In the genomic region with DNA sequence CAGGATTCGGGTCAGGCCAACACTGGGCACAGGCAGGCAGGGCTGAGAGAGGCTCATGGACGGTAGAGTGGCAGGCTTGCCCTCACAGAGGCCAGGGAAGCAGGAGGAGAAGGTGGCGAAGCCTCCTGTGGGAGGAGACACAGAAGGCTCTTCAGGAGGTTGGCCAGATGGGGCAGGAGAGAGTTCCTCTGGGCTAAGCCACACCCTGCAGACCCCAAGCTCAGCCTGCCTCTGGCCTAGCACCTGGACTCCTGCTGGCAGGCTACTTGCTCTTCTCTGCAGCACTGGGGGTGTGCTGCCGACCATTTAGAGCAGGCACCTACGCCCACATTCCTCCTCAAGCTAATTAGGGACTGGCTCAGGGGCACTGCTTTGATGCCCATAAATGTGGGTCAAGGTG, we compare ENCODE assay signal across 10 mouse cellular contexts. TPM values are rescaled to one million over a fixed set of nuclear protein-coding genes. Genes with fewer than 3 reads are reported as not detected.
DNase-seq lines count a peak whose midpoint lies in the region; ATAC-seq and TF ChIP-seq lines count a peak whose summit lies in the region.
"Had no signal": no experiment of that assay in that cellular context is flagged by ENCODE, and none has a peak within 500 bp of the region (broad histone marks: within the 10 kb centered on the region; RNA-seq: fewer than 3 reads in every experiment).

No protein-coding gene starts in this region.

- no peak overlapping the region for H3K4me3 ChIP-seq in forebrain, embryonic 14.5 days (ENCODE audit: low read depth, low read length)
- no peak overlapping the region for H3K4me3 ChIP-seq in forebrain, embryonic 10.5 days
- H3K4me3 ChIP-seq in layer of hippocampus, adult 2 months: no peak overlapping the region
- H3K4me3 ChIP-seq in embryonic facial prominence, embryonic 15.5 days (replicated peaks): no peak overlapping the region
- H3K4me3 ChIP-seq: erythroblast, embryonic 14.5 days had no signal

- peaks cover 88% of the 10 kb centered on the region for H3K36me3 ChIP-seq in forebrain, embryonic 14.5 days (ENCODE audit: control insufficient read depth, insufficient read depth, low read length)
- peaks cover 54% of the 10 kb centered on the region for H3K36me3 ChIP-seq in forebrain, embryonic 10.5 days (replicated peaks)
- H3K36me3 ChIP-seq in embryonic facial prominence, embryonic 15.5 days: peaks cover 4% of the 10 kb centered on the region; the same call in 1 of the 2 replicates

- WGBS in forebrain, embryonic 14.5 days: 23% methylated on average over 5 of the region's 5 CpGs
- 17% methylated on average over 5 of the region's 5 CpGs for WGBS in forebrain, embryonic 10.5 days
- WGBS in embryonic facial prominence, embryonic 15.5 days: 16% methylated on average over 5 of the region's 5 CpGs

- H3K9me3 ChIP-seq in forebrain, embryonic 14.5 days (replicated peaks; ENCODE audit: control insufficient read depth, low read length): no peaks in the 10 kb centered on the region
- no peaks in the 10 kb centered on the region for H3K9me3 ChIP-seq in forebrain, embryonic 10.5 days
- no peaks in the 10 kb centered on the region for H3K9me3 ChIP-seq in embryonic facial prominence, embryonic 15.5 days (replicated peaks)

- peak overlapping the region; percentile 65; the same call in 1 of the 2 replicates for H3K27ac ChIP-seq in forebrain, embryonic 14.5 days (ENCODE audit: low read depth, low read length)
- no peak overlapping the region for H3K27ac ChIP-seq in forebrain, embryonic 10.5 days
- H3K27ac ChIP-seq in layer of hippocampus, adult 2 months: peak overlapping the region; percentile 61
- no peak overlapping the region; the same call in 1 of the 2 replicates for H3K27ac ChIP-seq in embryonic facial prominence, embryonic 15.5 days (replicated peaks)
- H3K27ac ChIP-seq: macrophage had no signal

- peaks cover 17% of the 10 kb centered on the region; the same call in 1 of the 2 replicates for H3K27me3 ChIP-seq in forebrain, embryonic 14.5 days (replicated peaks; ENCODE audit: control insufficient read depth, insufficient read depth, low read length)
- peaks cover 98% of the 10 kb centered on the region for H3K27me3 ChIP-seq in forebrain, embryonic 10.5 days (ENCODE audit: poor library complexity, severe bottlenecking)
- H3K27me3 ChIP-seq in embryonic facial prominence, embryonic 15.5 days: peaks cover 93% of the 10 kb centered on the region

- peak; percentile 29 for TF ChIP-seq CTCF in layer of hippocampus, adult 2 months (conservative IDR thresholded peaks at IDR 0.05)

- DNase-seq in forebrain, embryonic 14.5 days (ENCODE audit: low spot score): peak; percentile 26
- DNase-seq in forebrain, embryonic 10.5 days (ENCODE audit: extremely low spot score, low spot score): no peak
- DNase-seq in layer of hippocampus, adult 2 months (ENCODE audit: low spot score in 2 of 2): no peak
- no peak for DNase-seq in layer of hippocampus, postnatal 36 days
- no peak for DNase-seq in right cerebral cortex, postnatal 25 days
- DNase-seq in embryo, embryonic 9.5 days (ENCODE audit: extremely low spot score): no peak

- no peak overlapping the region for H3K4me2 ChIP-seq in forebrain, embryonic 14.5 days (ENCODE audit: low read length)
- no peak overlapping the region for H3K4me2 ChIP-seq in embryonic facial prominence, embryonic 15.5 days (replicated peaks)

- peaks cover 34% of the 10 kb centered on the region for H3K4me1 ChIP-seq in forebrain, embryonic 14.5 days (ENCODE audit: control insufficient read depth, insufficient read depth, low read length)
- peaks cover 44% of the 10 kb centered on the region for H3K4me1 ChIP-seq in forebrain, embryonic 10.5 days
- peaks cover 42% of the 10 kb centered on the region for H3K4me1 ChIP-seq in embryonic facial prominence, embryonic 15.5 days

- H3K9ac ChIP-seq in forebrain, embryonic 14.5 days (ENCODE audit: low read length): peak overlapping the region; percentile 13; the same call in 1 of the 2 replicates
- no peak overlapping the region for H3K9ac ChIP-seq in embryonic facial prominence, embryonic 15.5 days

- ATAC-seq in forebrain, embryonic 14.5 days: peak; percentile 22
- ATAC-seq in embryonic facial prominence, embryonic 15.5 days (ENCODE audit: insufficient number of reproducible peaks, low FRiP score, low TSS enrichment, low read depth): peak; percentile 8; the same call in 1 of the 2 replicates
- ATAC-seq in megakaryocyte-erythroid progenitor cell, adult 5-6 weeks (replicated peaks; ENCODE audit: low FRiP score, low TSS enrichment, poor library complexity, severe bottlenecking): peak; percentile 32

RNA-seq across cellular contexts. Expression of a gene that starts 11.2 kb away (rescaled TPM):
- polyA plus RNA-seq in forebrain, embryonic 14.5 days (2014; fragmentation: Nextera tagmentation; extraction: Ambion mirVana): 58.0 and 84.8 TPM in 2 replicates
- 3.6 and 7.3 TPM in 2 replicates for polyA plus RNA-seq in forebrain, embryonic 10.5 days (2016; fragmentation: Nextera tagmentation; extraction: Ambion mirVana)
- total RNA-seq in layer of hippocampus, adult 2 months (2021): 100 to 1,000 TPM; 126 to 127 TPM
- total RNA-seq in layer of hippocampus, postnatal 36 days (2021): 100 to 1,000 TPM; 123 to 125 TPM
- polyA plus RNA-seq in embryonic facial prominence, embryonic 15.5 days (2015; fragmentation: Nextera tagmentation; extraction: Ambion mirVana): 6.5 and 7.7 TPM in 2 replicates
- total RNA-seq in megakaryocyte-erythroid progenitor cell, adult 5-6 weeks (2014; fragmentation: Nextera tagmentation): 0.25 TPM in 1 of 2 replicates, not detected in the other
- 0.04 and 1.1 TPM in 2 replicates for total RNA-seq in megakaryocyte-erythroid progenitor cell, adult 5-6 weeks (2017)

RNA-seq across cellular contexts. Expression of a gene that starts 23.5 kb away (rescaled TPM):
- 53.6 and 57.9 TPM in 2 replicates for polyA plus RNA-seq in forebrain, embryonic 14.5 days (2014; fragmentation: Nextera tagmentation; extraction: Ambion mirVana)
- polyA plus RNA-seq in forebrain, embryonic 10.5 days (2016; fragmentation: Nextera tagmentation; extraction: Ambion mirVana): 60.9 and 65.7 TPM in 2 replicates
- total RNA-seq in layer of hippocampus, adult 2 months (2021): 10 to 100 TPM; 29.0 to 29.3 TPM
- total RNA-seq in layer of hippocampus, postnatal 36 days (2021): 10 to 100 TPM; 28.4 to 29.9 TPM
- polyA plus RNA-seq in embryonic facial prominence, embryonic 15.5 days (2015; fragmentation: Nextera tagmentation; extraction: Ambion mirVana): 79.5 and 82.6 TPM in 2 replicates
- total RNA-seq in megakaryocyte-erythroid progenitor cell, adult 5-6 weeks (2014; fragmentation: Nextera tagmentation): 39.5 and 41.5 TPM in 2 replicates
- total RNA-seq in megakaryocyte-erythroid progenitor cell, adult 5-6 weeks (2017): 36.2 and 37.3 TPM in 2 replicates

RNA-seq across cellular contexts. Expression of a gene that starts 36.1 kb away (rescaled TPM):
- not detected in 2 replicates for polyA plus RNA-seq in forebrain, embryonic 14.5 days (2014; fragmentation: Nextera tagmentation; extraction: Ambion mirVana)
- 0.38 TPM in 1 of 2 replicates, not detected in the other for polyA plus RNA-seq in forebrain, embryonic 10.5 days (2016; fragmentation: Nextera tagmentation; extraction: Ambion mirVana)
- total RNA-seq in layer of hippocampus, adult 2 months (2021): not detected
- not detected for total RNA-seq in layer of hippocampus, postnatal 36 days (2021)
- 0.79 and 1.7 TPM in 2 replicates for polyA plus RNA-seq in embryonic facial prominence, embryonic 15.5 days (2015; fragmentation: Nextera tagmentation; extraction: Ambion mirVana)
- total RNA-seq in megakaryocyte-erythroid progenitor cell, adult 5-6 weeks (2014; fragmentation: Nextera tagmentation): not detected in 2 replicates
- total RNA-seq in megakaryocyte-erythroid progenitor cell, adult 5-6 weeks (2017): not detected in 2 replicates
- polyA plus RNA-seq: erythroblast, embryonic 14.5 days; macrophage had no signal

RNA-seq across cellular contexts. Expression of a gene that starts 51.4 kb away (rescaled TPM):
- not detected in 2 replicates for polyA plus RNA-seq in forebrain, embryonic 14.5 days (2014; fragmentation: Nextera tagmentation; extraction: Ambion mirVana)
- polyA plus RNA-seq in forebrain, embryonic 10.5 days (2016; fragmentation: Nextera tagmentation; extraction: Ambion mirVana): not detected in 2 replicates
- total RNA-seq in layer of hippocampus, adult 2 months (2021): not detected
- not detected for total RNA-seq in layer of hippocampus, postnatal 36 days (2021)
- not detected in 2 replicates for polyA plus RNA-seq in embryonic facial prominence, embryonic 15.5 days (2015; fragmentation: Nextera tagmentation; extraction: Ambion mirVana)
- not detected in 2 replicates for total RNA-seq in megakaryocyte-erythroid progenitor cell, adult 5-6 weeks (2014; fragmentation: Nextera tagmentation)
- total RNA-seq in megakaryocyte-erythroid progenitor cell, adult 5-6 weeks (2017): not detected in 2 replicates
- polyA plus RNA-seq: erythroblast, embryonic 14.5 days; macrophage had no signal

Comparison
In these comparisons a context has a peak if more than half of its experiments do, and no peak if none do; other contexts are left out.
1. H3K27ac ChIP-seq: peak in forebrain, embryonic 14.5 days (single experiment) and layer of hippocampus, adult 2 months (single experiment); none in forebrain, embryonic 10.5 days (single experiment) and embryonic facial prominence, embryonic 15.5 days (single experiment).
2. RNA of a gene that starts 11.2 kb away (total RNA-seq): 126 to 127 TPM in layer of hippocampus, adult 2 months and 123 to 125 TPM in layer of hippocampus, postnatal 36 days; 0.04 to 1.1 TPM in megakaryocyte-erythroid progenitor cell, adult 5-6 weeks; every median in the first group is over 10 times any median in the second.
3. Peak in every context shown above with its lines, with median percentiles within 50 percentile points of each other: ATAC-seq.